Mouse (Mus musculus) telencephalon, adult 2 months (tissue): ENCODE measurements around the gene Myl7.

Source experiments
- DNase-seq: peaks from one replicate; pipeline ENCODE4 v3.0.0-alpha.2; 2011; ENCODE audit warnings: low read depth, low spot score

Myl7 gene

GRCm38 (mm10) chr11:5862394-5863105, 36.0 kb downstream of the Myl7 start:
- no peak for DNase-seq

DNA sequence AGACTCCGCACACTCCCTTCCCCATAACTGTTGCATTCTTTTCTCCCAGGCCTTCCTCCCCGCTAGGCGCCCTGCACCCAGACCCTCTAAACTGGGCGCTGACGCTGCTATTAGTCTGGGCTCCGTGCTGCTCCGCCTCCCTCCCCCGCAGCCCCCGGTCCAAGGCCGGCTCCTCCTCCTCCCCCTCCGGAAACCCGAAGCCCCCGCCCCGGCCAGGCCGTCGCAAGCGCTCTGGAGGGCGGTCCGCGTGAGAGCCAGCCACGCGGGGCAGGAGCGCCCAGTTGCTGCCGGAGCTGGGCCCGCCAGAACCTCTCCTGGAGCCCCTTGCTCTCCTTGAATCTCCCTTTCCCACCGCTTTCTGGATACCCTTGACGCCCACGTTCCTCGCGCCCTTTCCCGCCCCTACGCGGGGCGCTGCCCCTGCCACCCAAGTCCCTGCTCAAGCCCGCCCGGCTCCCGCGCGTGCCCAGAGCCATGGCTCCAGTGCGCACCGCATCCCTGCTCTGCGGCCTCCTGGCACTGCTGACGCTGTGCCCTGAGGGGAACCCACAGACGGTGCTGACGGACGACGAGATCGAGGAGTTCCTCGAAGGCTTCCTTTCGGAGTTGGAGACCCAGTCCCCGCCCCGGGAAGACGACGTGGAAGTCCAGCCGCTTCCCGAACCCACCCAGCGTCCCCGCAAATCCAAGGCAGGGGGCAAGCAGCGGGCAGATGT, 36.7 kb downstream of the Myl7 start, which contains the start of gene Aebp1:
TSS of gene Aebp1 (plus strand) at position 270 of the 716 bp plus-strand sequence.
- no peak for DNase-seq

DNA sequence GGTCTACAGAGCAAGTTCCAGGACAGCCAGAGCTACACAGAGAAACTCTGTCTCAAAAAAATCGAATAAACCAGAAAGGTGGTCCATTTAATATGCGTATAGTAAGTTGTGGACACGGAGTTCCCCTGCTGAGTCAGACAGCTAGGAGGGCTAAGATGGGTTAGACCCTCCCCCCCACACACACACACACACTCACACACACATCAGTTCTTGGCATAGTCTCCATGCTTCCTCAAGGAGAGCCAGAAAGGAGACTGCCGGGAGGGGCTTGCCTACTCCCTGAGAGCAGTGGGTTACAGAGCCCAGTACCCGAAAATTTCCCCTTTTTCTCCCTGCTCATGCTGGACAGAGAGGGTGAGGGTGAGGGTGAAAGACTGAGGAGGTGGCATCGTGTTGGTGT, 37.9 kb downstream of the Myl7 start:
- DNase-seq, result no peak

DNA sequence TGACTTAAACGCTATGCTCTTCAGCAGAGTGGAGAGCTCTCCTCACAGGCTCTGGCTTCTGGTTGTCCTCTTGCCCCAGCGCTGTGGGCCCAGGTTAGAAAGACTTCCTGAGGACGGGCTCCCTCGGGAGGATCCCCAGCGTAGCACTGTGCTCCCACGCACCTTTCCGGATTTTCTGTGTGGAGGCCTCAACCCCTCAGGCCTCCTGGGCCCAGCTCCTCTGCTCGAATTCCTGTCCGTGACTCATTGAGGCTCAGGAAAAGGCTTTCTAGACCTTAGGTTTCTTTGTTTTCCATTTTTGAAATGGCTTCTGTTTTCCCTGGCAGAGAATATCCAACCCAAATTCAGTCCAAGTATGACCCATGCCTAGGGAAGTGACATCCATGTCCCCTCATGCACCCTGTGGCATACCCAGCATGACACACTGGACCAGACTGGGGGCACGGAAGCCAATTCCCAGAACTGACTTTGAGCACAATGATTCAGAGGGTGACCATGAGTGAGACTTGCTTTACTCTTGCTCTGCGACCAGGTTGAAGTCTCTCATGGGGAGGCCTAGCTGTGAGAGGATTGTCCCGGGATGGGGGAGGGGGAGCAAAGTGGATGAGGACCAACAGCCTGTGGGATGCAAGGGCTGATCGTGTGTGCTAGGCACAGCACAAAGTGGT, 38.6 kb downstream of the Myl7 start:
- no peak for DNase-seq

GRCm38 (mm10) chr11:5858723-5859122, 39.9 kb downstream of the Myl7 start:
- no peak for DNase-seq

GRCm38 (mm10) chr11:5856479-5857130, 42.0 kb downstream of the Myl7 start:
- no peak for DNase-seq

GRCm38 (mm10) chr11:5855902-5856301, 42.7 kb downstream of the Myl7 start:
- DNase-seq, result peak; percentile 55

- no peak for DNase-seq
Measured at GRCm38 (mm10) chr11:5855481-5855880, 43.1 kb downstream of the Myl7 start.

DNA sequence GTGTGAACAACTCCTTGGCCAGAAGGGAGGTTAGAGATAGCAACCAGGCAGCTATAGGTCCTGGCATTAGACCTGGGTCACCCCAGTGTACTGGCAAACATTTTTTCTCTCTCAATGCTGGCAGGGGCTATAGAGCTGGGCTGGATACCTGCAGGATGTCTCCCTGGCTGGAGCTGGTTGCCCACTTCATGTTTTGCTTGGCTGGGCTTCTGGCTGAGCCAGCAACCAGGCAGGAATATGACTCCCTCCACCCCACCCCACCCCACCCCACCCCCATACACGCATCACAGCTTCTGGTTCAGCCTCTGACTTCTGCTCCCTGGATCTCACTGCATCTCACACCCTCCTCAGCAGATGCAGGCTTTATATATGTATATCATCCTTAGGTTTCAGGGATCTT, 46.3 kb downstream of the Myl7 start:
- no peak for DNase-seq

- DNase-seq, result no peak
Measured at GRCm38 (mm10) chr11:5851021-5851736, 47.4 kb downstream of the Myl7 start.

DNA sequence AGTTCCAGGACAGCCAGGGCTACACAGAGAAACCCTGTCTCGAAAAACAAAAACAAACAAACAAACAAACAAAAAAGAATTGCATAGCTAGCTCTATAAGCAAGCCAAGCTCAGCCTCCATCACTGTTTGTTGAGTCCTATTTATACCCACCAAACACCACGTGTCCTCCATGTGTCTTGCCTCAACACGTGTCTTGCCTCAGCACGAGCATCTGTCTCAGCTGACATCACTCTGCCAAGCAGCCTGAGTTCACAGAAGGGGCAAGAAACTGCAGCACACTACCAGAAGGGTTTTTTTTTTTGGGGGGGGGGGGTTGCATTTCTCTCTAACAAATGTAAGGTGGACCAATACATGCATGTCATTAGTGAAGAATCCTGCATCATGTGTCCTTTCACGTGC, 48.1 kb downstream of the Myl7 start:
- DNase-seq, result no peak

- no peak for DNase-seq
Measured at GRCm38 (mm10) chr11:5849316-5849715, 49.3 kb downstream of the Myl7 start.

DNA sequence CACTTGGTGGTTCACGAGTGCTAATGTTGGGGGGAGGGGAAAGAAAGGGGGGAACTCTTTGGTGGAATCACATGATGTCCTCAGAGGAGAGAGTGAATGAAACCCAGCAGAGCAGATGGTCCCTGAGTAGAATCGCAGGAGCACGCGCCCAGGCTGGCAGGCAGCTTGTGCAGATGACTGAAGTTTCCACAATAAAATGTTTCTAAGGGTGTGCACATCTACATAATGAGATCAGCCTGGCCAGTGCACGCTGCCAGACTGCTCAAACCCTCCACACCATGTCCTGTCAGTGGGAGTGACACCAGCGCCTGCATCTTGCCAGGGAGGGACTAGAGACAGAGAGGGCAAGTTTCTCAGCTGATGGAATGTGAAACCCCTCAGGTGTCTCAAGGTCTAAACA, 49.8 kb downstream of the Myl7 start:
- peak; percentile 76 for DNase-seq

DNA sequence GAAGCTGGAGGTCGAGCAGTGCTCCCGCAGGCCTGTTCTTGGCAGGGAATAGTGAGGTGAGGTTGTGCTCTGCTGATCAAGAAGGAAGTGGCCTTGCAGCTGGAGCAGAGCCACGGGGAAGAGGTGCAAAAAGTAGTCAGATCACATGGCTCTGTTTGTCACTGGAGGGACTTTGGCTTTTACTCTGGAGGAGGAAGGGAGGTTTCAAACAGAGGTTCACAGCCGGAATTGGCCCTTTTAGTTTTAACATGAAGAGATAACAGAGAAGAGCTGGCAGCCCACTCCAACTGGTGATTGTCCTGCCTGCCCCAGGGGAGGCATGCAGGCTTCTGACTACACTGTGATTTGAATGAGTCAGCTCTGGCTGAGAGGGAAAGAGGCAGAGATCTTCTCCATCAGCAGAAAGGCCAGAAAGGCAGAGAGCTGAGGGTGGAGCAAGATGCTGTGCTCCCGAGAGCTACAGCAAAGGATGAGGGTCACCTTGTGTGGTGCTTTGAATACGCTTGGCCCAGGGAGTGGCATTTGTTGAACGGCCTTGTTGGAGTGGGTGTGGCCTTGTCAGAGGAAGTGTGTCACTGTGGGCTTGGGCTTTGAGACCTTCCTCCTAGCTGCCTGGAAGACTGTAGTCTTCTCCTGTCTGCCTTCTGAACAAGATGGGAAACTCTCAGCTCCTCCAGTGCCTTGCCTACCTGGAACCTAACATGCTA, 51.8 kb downstream of the Myl7 start:
- no peak for DNase-seq
